In the genomic region with DNA sequence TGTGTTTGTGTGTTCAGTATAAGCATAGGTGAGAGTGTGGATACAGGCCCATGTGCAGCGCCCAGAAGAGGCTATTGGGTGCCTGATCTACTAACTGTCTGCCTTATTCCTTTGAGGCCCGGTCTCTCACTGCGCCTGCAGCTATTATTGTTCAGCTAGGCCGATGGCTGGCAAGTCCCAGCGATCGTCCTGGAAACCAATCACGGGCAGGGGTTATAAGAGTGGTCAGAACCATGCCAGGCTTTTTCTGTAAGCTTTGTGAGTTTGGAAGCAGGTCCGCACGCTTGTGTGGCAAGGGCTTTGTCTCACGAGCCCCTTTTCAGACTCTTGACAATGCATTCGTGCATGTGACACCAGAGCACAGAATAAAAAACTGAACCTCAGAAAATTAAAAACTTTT, we compare ENCODE assay signal across 21 mouse cellular contexts. TPM values are rescaled to one million over a fixed set of nuclear protein-coding genes. Genes with fewer than 3 reads are reported as not detected.
A peak's percentile ranks its signal among the peaks of the same experiment; 100 is the strongest.
DNase-seq lines count a peak whose midpoint lies in the region; TF ChIP-seq lines count a peak whose summit lies in the region.
"Had no signal": no experiment of that assay in that cellular context is flagged by ENCODE, and none has a peak within 500 bp of the region (broad histone marks: within the 10 kb centered on the region; RNA-seq: fewer than 3 reads in every experiment).

No protein-coding gene starts in this region.

- H3K4me3 ChIP-seq in lung, adult 2 months (replicated peaks; ENCODE audit: extremely low read depth, low read depth, low read length) = no peak overlapping the region
- H3K4me3 ChIP-seq: embryonic facial prominence, embryonic 12.5 days had no signal

- no peak for TF ChIP-seq POLR2A in lung, adult 2 months (IDR thresholded peaks at IDR 0.05; ENCODE audit: borderline replicate concordance, extremely low read depth, low read depth, low read length)

- no peak for TF ChIP-seq CTCF in lung, adult 2 months (IDR thresholded peaks at IDR 0.05; ENCODE audit: insufficient read depth, low read length)

- WGBS in lung, adult 2 months = 91% methylated on average over 11 of the region's 11 CpGs

- DNase-seq in heart, adult 11 months = peak; percentile 55
- no peak for DNase-seq in heart, adult 18-20 months
- DNase-seq in left cerebral cortex, postnatal 4 days = peak; percentile 17
- no peak for DNase-seq in left cerebral cortex, postnatal 36 days (ENCODE audit: low spot score in 2 of 2)
- peak; percentile 28 to 33 for DNase-seq in right cerebral cortex, postnatal 10 days (ENCODE audit: low spot score in 2 of 2)
- no peak for DNase-seq in right cerebral cortex, postnatal 25 days
- DNase-seq in lung, adult 2 months = no peak
- DNase-seq: adrenal gland, postnatal 14 days; cerebellum, adult 11-12 months; cerebellum, adult 9-11 months; embryo, embryonic 11 days; heart, postnatal 14 days; kidney, adult 8-10 months; kidney, postnatal 4 days; layer of hippocampus, postnatal 36 days; liver; lung, embryonic 14.5 days; lung, postnatal 14 days; right cerebral cortex, adult 18-20 months; thymus, postnatal 4 days had no signal

- intact Hi-C loops in left cerebral cortex, postnatal 4 days (cut with DNase I) = no loop called here
- intact Hi-C loops in left cerebral cortex, postnatal 36 days (cut with DNase I) = no loop called here

- H3K4me1 ChIP-seq in lung, adult 2 months (ENCODE audit: control insufficient read depth, insufficient read depth, low read length) = peaks cover 4% of the 10 kb centered on the region

RNA-seq across cellular contexts. Expression of gene Jak1, which starts 23.2 kb away (rescaled TPM):
- 100 to 1,000 TPM in 1 of 2 experiments, 10 to 100 TPM in 1; 91.2 to 102 TPM for total RNA-seq in heart, adult 18-20 months (2021)
- 100 to 1,000 TPM; 103 to 106 TPM for total RNA-seq in left cerebral cortex, postnatal 4 days (2021)
- total RNA-seq in left cerebral cortex, postnatal 36 days (2021) = 100 to 1,000 TPM; 122 to 126 TPM
- 45.2 and 55.1 TPM in 2 replicates for polyA plus RNA-seq in lung, adult 2 months (2012; rRNA removed)

Comparison
In these comparisons a context has a peak if more than half of its experiments do, and no peak if none do; other contexts are left out.
1. DNase-seq: peak in heart, adult 11 months (single experiment), left cerebral cortex, postnatal 4 days (single experiment) and right cerebral cortex, postnatal 10 days (2 of 2); none in heart, adult 18-20 months (0 of 2), left cerebral cortex, postnatal 36 days (0 of 2), right cerebral cortex, postnatal 25 days (single experiment) and lung, adult 2 months (single experiment).